Mouse (Mus musculus): ENCODE measurements at regions not wholly inside any gene's neighbourhood (a gene's known extent, or its start where the extent isn't known, plus 50 kb on each side); places are given as distances from the start of the nearest gene placed in this dataset.

DNA sequence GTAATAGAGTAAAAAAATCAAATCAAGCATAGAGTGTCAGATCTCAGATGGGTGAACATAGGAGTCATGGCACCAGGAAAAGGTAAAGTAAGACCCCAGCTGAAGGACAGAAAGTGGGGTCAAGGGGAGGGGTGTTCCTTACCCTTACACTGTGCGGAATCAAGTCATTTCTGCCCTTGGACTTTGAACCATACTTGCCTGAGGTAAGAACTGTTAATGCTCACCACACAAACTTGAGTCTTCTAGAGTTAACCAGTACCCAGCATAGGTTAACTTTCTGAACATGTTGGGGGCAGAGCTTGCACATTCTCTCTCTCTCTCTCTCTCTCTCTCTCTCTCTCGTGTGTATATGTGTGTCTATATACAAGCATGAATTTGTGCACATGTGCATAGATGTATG is 83.7 kb upstream of the Dapk1 start:
- Histone ChIP-seq H3K27me3 (no peaks in the 10 kb centered on the region), H3K9me3 (replicated peaks) (no peaks in the 10 kb centered on the region), H3K4me3 (replicated peaks) (no peak overlapping the region), H3K36me3 (no peaks in the 10 kb centered on the region), H3K4me2 (no peak overlapping the region), H3K27ac (no peak overlapping the region), H3K4me1 (0 out of 2 replicates have a peak, but pooled peaks cover 10% of the 10 kb centered on the region), H3K9ac (no peak overlapping the region)
- peak; percentile 46; the same call in 1 of the 2 replicates for ATAC-seq (replicated peaks; ENCODE audit: low FRiP score)
- WGBS: 65% methylated on average over 2 of the region's 2 CpGs

GRCm38 (mm10) chr13:60519708-60520107 is 82.0 kb upstream of the Dapk1 start:
- WGBS: 44% methylated on average over 4 of the region's 4 CpGs

DNA sequence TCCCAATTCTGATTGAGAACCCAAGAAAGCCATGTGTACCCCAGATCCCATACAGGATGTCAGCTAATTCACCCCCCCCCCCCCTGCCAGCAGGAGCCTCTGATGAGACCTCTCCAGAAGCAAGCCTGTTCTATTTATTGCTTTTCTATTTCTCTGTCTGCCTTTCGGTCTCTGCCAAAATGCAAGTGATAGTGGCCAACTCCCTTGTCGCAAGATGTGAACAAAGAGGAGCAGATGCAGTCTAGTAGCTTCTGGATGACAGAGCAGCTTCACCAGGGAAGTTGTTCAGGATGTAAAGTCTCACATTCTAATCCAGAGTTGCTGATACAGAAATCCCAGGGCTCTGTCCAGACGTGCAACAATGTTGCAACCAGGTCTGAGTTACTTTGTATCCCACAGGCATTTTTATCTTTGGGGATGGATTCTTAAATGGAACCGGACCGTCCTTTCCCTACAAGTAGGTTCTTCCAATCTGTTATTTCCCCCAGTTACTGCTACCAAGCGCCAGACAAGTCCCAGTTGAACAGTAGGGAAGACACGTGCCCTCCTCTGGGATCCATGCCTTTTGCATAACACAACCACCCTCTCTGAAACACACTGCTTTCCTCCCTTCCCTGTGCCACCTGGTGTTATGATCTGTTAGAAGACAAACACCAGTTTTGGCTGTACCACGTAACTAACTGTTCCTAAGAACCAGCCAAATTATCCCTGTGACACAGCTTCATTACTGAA is 78.9 kb upstream of the Dapk1 start:
- Histone ChIP-seq H3K27me3 (no peaks in the 10 kb centered on the region), H3K27ac (no peak overlapping the region), H3K4me2 (no peak overlapping the region), H3K4me3 (replicated peaks) (no peak overlapping the region), H3K9ac (no peak overlapping the region), H3K9me3 (replicated peaks) (no peaks in the 10 kb centered on the region), H3K36me3 (no peaks in the 10 kb centered on the region), H3K4me1 (0 out of 2 replicates have a peak, but pooled peaks cover 2% of the 10 kb centered on the region)
- WGBS: 81% methylated on average over 8 of the region's 8 CpGs
- ATAC-seq (replicated peaks; ENCODE audit: low FRiP score): no peak

More at GRCm38 (mm10) chr13:60519708-60520107, 82.0 kb upstream of the Dapk1 start:
- Histone ChIP-seq H3K9ac (no peak overlapping the region), H3K36me3 (no peaks in the 10 kb centered on the region), H3K4me1 (0 out of 2 replicates have a peak, but pooled peaks cover 2% of the 10 kb centered on the region), H3K27ac (no peak overlapping the region), H3K9me3 (replicated peaks) (no peaks in the 10 kb centered on the region), H3K4me3 (replicated peaks) (no peak overlapping the region), H3K4me2 (no peak overlapping the region), H3K27me3 (no peaks in the 10 kb centered on the region)
- ATAC-seq (replicated peaks; ENCODE audit: low FRiP score): no peak

DNA sequence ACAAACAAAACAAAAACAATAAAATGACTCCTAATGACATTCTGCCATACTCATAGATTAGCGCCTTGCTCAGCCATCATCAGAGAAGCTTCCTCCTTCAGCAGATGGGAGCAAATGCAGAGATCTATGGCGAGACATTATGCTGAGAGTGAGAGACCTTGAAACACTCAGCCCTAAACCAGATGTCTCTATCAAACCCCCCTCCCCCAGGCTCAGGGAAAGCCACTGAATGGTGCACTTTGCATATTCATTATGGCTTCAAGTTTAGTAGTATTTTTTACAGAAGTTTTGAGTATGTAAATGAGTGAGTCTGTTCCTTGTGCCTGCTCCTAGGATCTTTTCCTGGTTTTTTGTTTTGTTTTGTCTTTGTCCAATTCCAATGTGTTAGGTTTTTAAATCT is 73.9 kb upstream of the Dapk1 start:
- no peak for ATAC-seq (replicated peaks; ENCODE audit: low FRiP score)
- 92% methylated on average over 2 of the region's 2 CpGs for WGBS

GRCm38 (mm10) chr13:60528819-60529218 is 72.9 kb upstream of the Dapk1 start:
- H3K36me3 ChIP-seq: no peaks in the 10 kb centered on the region
- no peak overlapping the region for H3K4me2 ChIP-seq
- H3K9me3 ChIP-seq (replicated peaks): no peaks in the 10 kb centered on the region
- peak overlapping the region; percentile 84 for H3K27ac ChIP-seq
- 33% methylated on average over 1 of the region's 1 CpGs for WGBS
- ATAC-seq (replicated peaks; ENCODE audit: low FRiP score): peak; percentile 74
- no peak overlapping the region for H3K9ac ChIP-seq
- H3K4me3 ChIP-seq (replicated peaks): no peak overlapping the region
- peaks cover 19% of the 10 kb centered on the region for H3K4me1 ChIP-seq
- H3K27me3 ChIP-seq: no peaks in the 10 kb centered on the region

More for the DNA sequence above, 73.9 kb upstream of the Dapk1 start:
- peaks cover 19% of the 10 kb centered on the region for H3K4me1 ChIP-seq
- H3K9ac ChIP-seq: no peak overlapping the region
- no peak overlapping the region for H3K27ac ChIP-seq
- no peaks in the 10 kb centered on the region for H3K27me3 ChIP-seq
- no peak overlapping the region for H3K4me3 ChIP-seq (replicated peaks)
- H3K36me3 ChIP-seq: no peaks in the 10 kb centered on the region
- H3K4me2 ChIP-seq: no peak overlapping the region
- H3K9me3 ChIP-seq (replicated peaks): no peaks in the 10 kb centered on the region

- ATAC-seq (replicated peaks; ENCODE audit: low FRiP score): peak; percentile 85
- Histone ChIP-seq H3K4me2 (0 out of 2 replicates have a peak overlapping the region, but pooled peaks have one; percentile 3), H3K36me3 (no peaks in the 10 kb centered on the region), H3K4me1 (peaks cover 26% of the 10 kb centered on the region), H3K4me3 (replicated peaks) (no peak overlapping the region), H3K27me3 (no peaks in the 10 kb centered on the region), H3K9ac (no peak overlapping the region), H3K27ac (peak overlapping the region; percentile 84), H3K9me3 (replicated peaks) (no peaks in the 10 kb centered on the region)
- 8% methylated on average over 6 of the region's 6 CpGs for WGBS
These were observed 72.2 kb upstream of the Dapk1 start for GRCm38 (mm10) chr13:60529381-60530069.

DNA sequence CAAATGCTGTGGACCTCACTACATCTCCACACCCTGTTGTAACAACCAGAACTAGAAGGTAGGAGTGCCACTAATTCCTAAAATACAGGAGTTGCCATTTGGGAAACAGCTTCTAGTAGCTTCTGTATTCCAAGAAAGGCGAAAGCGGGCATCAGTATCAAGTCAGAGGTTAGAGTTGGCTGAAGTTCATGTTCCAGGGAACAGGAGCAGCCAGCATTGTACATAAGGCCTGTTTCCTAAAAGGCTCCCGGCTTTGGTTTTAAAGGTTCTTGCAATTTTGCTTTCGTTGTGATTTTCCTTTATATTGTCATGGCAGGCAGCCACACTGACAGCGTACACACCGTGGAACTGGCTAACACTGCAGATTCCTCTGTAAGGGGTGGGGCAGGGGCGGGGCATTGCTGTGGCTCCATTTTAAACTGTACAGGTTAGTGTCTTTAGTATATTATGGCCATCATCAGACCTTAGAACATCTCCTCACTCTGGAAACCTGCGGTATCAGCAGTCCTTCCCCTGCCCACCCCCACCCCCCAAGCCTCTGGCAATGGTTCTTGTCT is 67.8 kb upstream of the Dapk1 start:
- WGBS: 81% methylated on average over 8 of the region's 8 CpGs
- no peaks in the 10 kb centered on the region for H3K9me3 ChIP-seq (replicated peaks)
- H3K9ac ChIP-seq: no peak overlapping the region
- H3K27me3 ChIP-seq: no peaks in the 10 kb centered on the region
- peaks cover 20% of the 10 kb centered on the region for H3K4me1 ChIP-seq
- H3K4me2 ChIP-seq: no peak overlapping the region
- no peaks in the 10 kb centered on the region for H3K36me3 ChIP-seq
- no peak overlapping the region for H3K4me3 ChIP-seq (replicated peaks)
- no peak overlapping the region for H3K27ac ChIP-seq
- ATAC-seq (replicated peaks; ENCODE audit: low FRiP score): no peak

- ATAC-seq (replicated peaks; ENCODE audit: low FRiP score): no peak
- 34% methylated on average over 3 of the region's 3 CpGs for WGBS
These were observed 67.2 kb upstream of the Dapk1 start for GRCm38 (mm10) chr13:60534501-60534900.

GRCm38 (mm10) chr13:60535045-60535444 is 66.7 kb upstream of the Dapk1 start:
- peaks cover 9% of the 10 kb centered on the region for H3K4me1 ChIP-seq
- H3K27me3 ChIP-seq: no peaks in the 10 kb centered on the region
- no peak for ATAC-seq (replicated peaks; ENCODE audit: low FRiP score)
- H3K4me2 ChIP-seq: no peak overlapping the region
- no peak overlapping the region for H3K27ac ChIP-seq
- WGBS: 60% methylated on average over 7 of the region's 7 CpGs
- no peaks in the 10 kb centered on the region for H3K36me3 ChIP-seq
- H3K4me3 ChIP-seq (replicated peaks): no peak overlapping the region
- H3K9ac ChIP-seq: no peak overlapping the region
- no peaks in the 10 kb centered on the region for H3K9me3 ChIP-seq (replicated peaks)

More at GRCm38 (mm10) chr13:60534501-60534900, 67.2 kb upstream of the Dapk1 start:
- no peak overlapping the region; the same call in 1 of the 2 replicates for H3K27ac ChIP-seq
- no peak overlapping the region for H3K9ac ChIP-seq
- H3K36me3 ChIP-seq: no peaks in the 10 kb centered on the region
- no peak overlapping the region for H3K4me2 ChIP-seq
- peaks cover 15% of the 10 kb centered on the region for H3K4me1 ChIP-seq
- no peaks in the 10 kb centered on the region for H3K27me3 ChIP-seq
- H3K4me3 ChIP-seq (replicated peaks): no peak overlapping the region
- no peaks in the 10 kb centered on the region for H3K9me3 ChIP-seq (replicated peaks)

DNA sequence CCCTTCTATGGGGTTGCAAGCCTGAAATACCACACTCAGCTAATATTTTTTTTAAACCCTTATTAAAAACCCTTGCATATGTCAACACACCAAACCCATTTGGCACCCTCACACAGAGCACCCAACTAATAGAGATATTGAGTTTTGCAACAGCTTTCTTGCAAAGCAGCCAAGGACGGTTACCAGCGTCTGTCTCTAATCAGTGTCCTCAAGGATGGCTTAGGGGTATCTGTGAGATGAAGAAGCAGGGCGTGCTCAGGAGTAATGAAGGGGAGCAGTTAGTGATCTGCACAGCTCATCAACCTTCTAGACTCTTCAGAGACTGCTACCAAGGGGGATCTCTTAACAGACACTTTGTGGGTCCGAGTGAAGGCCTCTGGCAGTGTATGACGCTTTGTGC is 65.0 kb upstream of the Dapk1 start:
- Histone ChIP-seq H3K4me3 (replicated peaks) (no peak overlapping the region), H3K9ac (no peak overlapping the region), H3K36me3 (no peaks in the 10 kb centered on the region), H3K9me3 (replicated peaks) (no peaks in the 10 kb centered on the region), H3K27me3 (no peaks in the 10 kb centered on the region), H3K4me1 (peaks cover 8% of the 10 kb centered on the region), H3K4me2 (no peak overlapping the region), H3K27ac (no peak overlapping the region)
- ATAC-seq (replicated peaks; ENCODE audit: low FRiP score): no peak
- WGBS: 93% methylated on average over 5 of the region's 5 CpGs

DNA sequence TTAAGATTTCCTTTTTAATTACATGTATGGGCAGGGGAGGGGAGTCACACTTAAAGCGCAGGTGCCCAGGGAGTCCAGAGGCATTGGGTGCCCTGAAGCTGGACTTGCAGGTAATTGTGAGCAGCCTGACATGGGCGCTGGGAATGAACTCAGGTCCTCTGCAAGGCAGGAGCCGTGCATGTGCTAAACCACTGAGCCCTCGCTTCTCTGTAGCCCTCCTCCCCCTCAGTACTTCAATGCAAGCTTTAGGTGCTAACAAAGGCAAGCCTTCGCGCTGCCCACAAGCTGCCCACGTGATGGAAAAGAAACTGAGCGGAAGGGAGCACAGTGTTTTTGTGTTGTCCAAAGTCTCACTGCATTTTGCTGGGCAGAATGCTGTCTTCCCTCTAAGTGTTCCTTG is 63.6 kb upstream of the Dapk1 start:
- no peak for ATAC-seq (replicated peaks; ENCODE audit: low FRiP score)
- H3K27ac ChIP-seq: no peak overlapping the region
- H3K36me3 ChIP-seq: no peaks in the 10 kb centered on the region
- H3K4me1 ChIP-seq: peaks cover 11% of the 10 kb centered on the region
- H3K4me2 ChIP-seq: no peak overlapping the region
- no peaks in the 10 kb centered on the region for H3K9me3 ChIP-seq (replicated peaks)
- 62% methylated on average over 8 of the region's 8 CpGs for WGBS
- no peaks in the 10 kb centered on the region for H3K27me3 ChIP-seq
- H3K9ac ChIP-seq: no peak overlapping the region
- no peak overlapping the region for H3K4me3 ChIP-seq (replicated peaks)

GRCm38 (mm10) chr13:60541165-60541564 is 60.6 kb upstream of the Dapk1 start:
- Histone ChIP-seq H3K9me3 (replicated peaks) (no peaks in the 10 kb centered on the region), H3K4me1 (0 out of 2 replicates have a peak, but pooled peaks cover 3% of the 10 kb centered on the region), H3K9ac (no peak overlapping the region), H3K27ac (no peak overlapping the region), H3K4me2 (no peak overlapping the region), H3K27me3 (no peaks in the 10 kb centered on the region), H3K36me3 (no peaks in the 10 kb centered on the region), H3K4me3 (replicated peaks) (no peak overlapping the region)
- ATAC-seq (replicated peaks; ENCODE audit: low FRiP score): no peak
- WGBS: 91% methylated on average over 5 of the region's 5 CpGs
